Mouse (Mus musculus) frontal cortex, adult 2 months (tissue): ENCODE data around the gene Manf. TPM values are rescaled to one million over a fixed set of nuclear protein-coding genes. Genes with fewer than 3 reads are reported as not detected.

ENCODE experiments used
- DNase-seq, 2 experiments: peaks; one replicate each; pipeline ENCODE4 v3.0.0; 2022; ENCODE audit warnings: low spot score in 1 of 2; ENCODE audit errors: extremely low spot score in 1 of 2
- polyA plus RNA-seq: library from polyadenylated mRNA; depleted of rRNA; stranded (reverse); fragments of >200 nt; gene quantifications from 2 replicates; pipeline ENCODE4 v1.2.3, GENCODE M21; 2012; rRNA removed

Gene Manf
- polyA plus RNA-seq, 1 experiment: 69.3 TPM

DNA sequence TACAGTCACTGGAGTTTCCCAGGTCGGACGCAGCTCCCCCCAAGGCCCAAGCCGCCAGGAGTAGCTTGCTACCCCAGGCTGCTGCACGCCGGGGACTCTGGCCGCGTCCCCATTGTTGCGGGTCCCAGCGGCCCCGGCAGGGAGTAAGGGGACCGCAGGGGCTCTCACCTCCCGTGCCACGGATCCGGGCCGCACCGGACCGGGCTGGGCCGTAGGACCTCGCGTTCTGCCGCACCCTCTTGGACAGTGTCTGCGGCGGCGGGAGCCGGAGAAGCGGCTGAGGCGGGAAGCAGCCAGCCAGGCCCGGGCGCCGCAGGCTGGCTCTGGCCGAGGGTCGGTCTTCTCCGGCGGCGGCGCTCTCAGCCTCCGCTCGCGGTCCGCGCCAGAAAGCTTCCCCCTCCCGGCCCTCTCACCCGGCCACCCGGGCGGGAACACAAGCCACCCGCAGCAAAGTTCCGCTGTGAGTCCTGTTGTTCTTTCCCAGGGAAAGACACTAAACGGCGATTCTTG, 102.9 kb downstream of the Manf start, which contains the start of gene Rad54l2:
Gene Rad54l2 (minus strand): TSS at position 383 of the 510 bp plus-strand sequence.
- peak; percentile 30 to 87 for DNase-seq

Other genes starting within 250 kb of the Manf start
- gene Grm2, start 235.9 kb downstream of the Manf start, polyA plus RNA-seq: 73.5 and 78.2 TPM in 2 replicates
- gene Tex264, start 206.1 kb downstream of the Manf start, polyA plus RNA-seq: 96.7 and 104 TPM in 2 replicates
- 8.9 and 9.4 TPM in 2 replicates for gene Rad54l2, start 102.8 kb downstream of the Manf start, polyA plus RNA-seq
- gene Dcaf1, start 70.1 kb downstream of the Manf start, polyA plus RNA-seq: 22.3 and 23.5 TPM in 2 replicates
- 16.7 and 17.8 TPM in 2 replicates for gene Rbm15b, start 4.6 kb downstream of the Manf start, polyA plus RNA-seq